1 mouse cellular context compared by ENCODE assay signal in the genomic region with DNA sequence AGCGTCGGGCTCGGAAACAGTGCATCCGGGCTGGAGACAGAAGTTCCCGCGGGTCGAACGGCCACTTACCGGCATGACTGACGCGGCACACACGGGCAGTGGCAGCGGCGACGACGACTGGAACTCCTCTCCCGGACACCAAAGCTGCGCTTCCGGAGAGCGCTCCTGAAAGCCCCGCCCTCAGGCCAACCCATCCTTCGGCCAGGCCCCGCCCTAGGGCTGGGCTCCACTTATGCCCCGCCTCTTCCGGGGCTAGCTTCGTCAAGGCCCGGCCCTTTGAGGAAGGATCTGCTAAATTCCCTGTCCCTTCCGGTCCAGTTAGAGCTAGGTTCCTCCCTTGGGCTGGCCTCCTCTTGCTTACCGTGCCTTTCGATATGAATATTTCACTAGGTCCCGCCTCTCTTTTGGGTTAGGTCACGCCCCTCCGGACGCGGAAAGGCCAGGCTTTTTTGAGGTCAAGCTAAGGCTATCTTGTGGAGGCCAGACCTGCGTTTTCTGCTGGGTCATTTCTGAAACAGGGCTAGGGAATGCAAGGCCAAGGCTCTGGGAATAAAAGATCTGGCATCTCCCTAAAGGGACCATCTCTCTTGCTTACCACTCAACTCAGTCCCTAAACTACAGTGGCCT.
TF ChIP-seq lines count a peak whose summit lies in the region.

A gene (minus strand): TSS at position 221 of the 627 bp plus-strand sequence.

TF ChIP-seq in CH12.LX, 34 proteins besides CTCF, POLR2A, EP300 and RAD21 (continued from another document):
- TF ChIP-seq USF2 (conservative IDR thresholded peaks at IDR 0.05; ENCODE audit: low read depth, low read length): no peak
- TF ChIP-seq ZMIZ1 (IDR thresholded peaks at IDR 0.05; ENCODE audit: low read depth, low read length): peak; percentile 85
- peak; percentile 78; the same call in 1 of the 2 replicates for TF ChIP-seq MAZ (IDR thresholded peaks at IDR 0.05; ENCODE audit: low read depth, low read length)
- TF ChIP-seq USF1 (IDR thresholded peaks at IDR 0.05; ENCODE audit: low read depth, low read length): no peak
- TF ChIP-seq ETS1 (conservative IDR thresholded peaks at IDR 0.05; ENCODE audit: low read depth, low read length): no peak
- TF ChIP-seq NRF1 (IDR thresholded peaks at IDR 0.05; ENCODE audit: low read depth, low read length): peak; percentile 36; the same call in 1 of the 2 replicates
- TF ChIP-seq ZC3H11A (IDR thresholded peaks at IDR 0.05; ENCODE audit: low read depth, low read length): no peak
- TF ChIP-seq ELF1 (IDR thresholded peaks at IDR 0.05; ENCODE audit: low read depth, low read length): peak; percentile 98
- peak; percentile 86 for TF ChIP-seq NELFE (IDR thresholded peaks at IDR 0.05; ENCODE audit: low read depth, low read length)
- TF ChIP-seq HCFC1 (IDR thresholded peaks at IDR 0.05; ENCODE audit: low read depth, low read length): peak; percentile 80
- TF ChIP-seq JUND (conservative IDR thresholded peaks at IDR 0.05; ENCODE audit: low read depth, low read length): peak; percentile 52
- TF ChIP-seq MAFK (IDR thresholded peaks at IDR 0.05; ENCODE audit: insufficient replicate concordance, low read length): 0 out of 2 replicates have a peak, but pooled peaks have one; percentile 15
